Comparison of ENCODE assay signal across 35 mouse cellular contexts in genomic region chr19:14752646-14753045, GRCm38 (mm10).
"Had no signal": no experiment of that assay in that cellular context is flagged by ENCODE, and none has a peak within 500 bp of the region (broad histone marks: within the 10 kb centered on the region; RNA-seq: fewer than 3 reads in every experiment).

No protein-coding gene starts in this region.

- H3K27ac ChIP-seq: heart, embryonic 10.5 days; heart, embryonic 13.5 days; heart, embryonic 15.5 days; hindbrain, embryonic 10.5 days; hindbrain, embryonic 12.5 days; hindbrain, embryonic 13.5 days; hindbrain, embryonic 14.5 days; hindbrain, embryonic 15.5 days; hindbrain, postnatal 0 days; intestine, embryonic 15.5 days; kidney, embryonic 15.5 days; kidney, postnatal 0 days; layer of hippocampus, adult 2 months had no signal

- H3K4me3 ChIP-seq: heart, embryonic 10.5 days; heart, embryonic 12.5 days; heart, embryonic 13.5 days; heart, embryonic 15.5 days; hindbrain, embryonic 10.5 days; hindbrain, embryonic 12.5 days; hindbrain, embryonic 13.5 days; hindbrain, embryonic 15.5 days; intestine, embryonic 15.5 days; kidney, embryonic 15.5 days; layer of hippocampus, adult 2 months had no signal

- H3K9ac ChIP-seq: heart, embryonic 12.5 days; heart, embryonic 13.5 days; heart, embryonic 15.5 days; hindbrain, embryonic 12.5 days; hindbrain, embryonic 13.5 days; hindbrain, embryonic 14.5 days; hindbrain, embryonic 15.5 days; intestine, embryonic 15.5 days; kidney, embryonic 15.5 days had no signal

- H3K9me3 ChIP-seq: heart, embryonic 10.5 days; heart, embryonic 12.5 days; heart, embryonic 13.5 days; heart, embryonic 15.5 days; hindbrain, embryonic 10.5 days; hindbrain, embryonic 12.5 days; hindbrain, embryonic 13.5 days; hindbrain, embryonic 15.5 days; intestine, embryonic 15.5 days; kidney, embryonic 15.5 days had no signal

- H3K4me2 ChIP-seq: heart, embryonic 11.5 days; heart, embryonic 12.5 days; heart, embryonic 13.5 days; heart, embryonic 15.5 days; hindbrain, embryonic 12.5 days; hindbrain, embryonic 13.5 days; hindbrain, embryonic 14.5 days; hindbrain, embryonic 15.5 days; intestine, embryonic 15.5 days; kidney, embryonic 15.5 days had no signal

- H3K4me1 ChIP-seq: heart, embryonic 10.5 days; heart, embryonic 12.5 days; heart, embryonic 13.5 days; heart, embryonic 15.5 days; hindbrain, embryonic 10.5 days; hindbrain, embryonic 12.5 days; hindbrain, embryonic 13.5 days; hindbrain, embryonic 15.5 days; intestine, embryonic 15.5 days; kidney, embryonic 15.5 days had no signal

- ATAC-seq: hindbrain, embryonic 16.5 days; hindbrain, postnatal 0 days; inflammation-experienced regulatory T-cells, adult 6 months; intestine, embryonic 15.5 days; intestine, embryonic 16.5 days; intestine, postnatal 0 days had no signal

- H3K36me3 ChIP-seq: heart, embryonic 10.5 days; heart, embryonic 12.5 days; heart, embryonic 13.5 days; heart, embryonic 15.5 days; hindbrain, embryonic 10.5 days; hindbrain, embryonic 12.5 days; hindbrain, embryonic 13.5 days; hindbrain, embryonic 15.5 days; intestine, embryonic 15.5 days; kidney, embryonic 15.5 days had no signal

- DNase-seq: heart, postnatal 10 days; heart, postnatal 14 days; heart, postnatal 36 days; heart, postnatal 4 days; kidney, adult 11 months; kidney, adult 18-20 months; kidney, adult 2 months; kidney, adult 8-10 months; kidney, adult 9 months; kidney, postnatal 10 days; kidney, postnatal 14 days; kidney, postnatal 25 days; kidney, postnatal 36 days; kidney, postnatal 4 days; layer of hippocampus, adult 9-11 months; layer of hippocampus, postnatal 36 days had no signal

- H3K27me3 ChIP-seq: heart, embryonic 12.5 days; heart, embryonic 15.5 days; hindbrain, embryonic 12.5 days; hindbrain, embryonic 13.5 days; hindbrain, embryonic 15.5 days; intestine, embryonic 15.5 days had no signal
